Mouse (Mus musculus) intestine, embryonic 14.5 days (tissue): ENCODE measurements at regions not wholly inside any gene's neighbourhood (a gene's known extent, or its start where the extent isn't known, plus 50 kb on each side); places are given as distances from the start of the nearest gene placed in this dataset.

Source experiments
- ATAC-seq: fragments of 200-750 bp; cut with Nextera tagmentation; replicated peaks from 2 replicates; pipeline ENCODE4 v1.8.0; 2017; ENCODE audit warnings: low read depth, moderate number of reproducible peaks, moderate TSS enrichment, moderate library complexity; ENCODE audit not compliant: low FRiP score, low TSS enrichment
- DNase-seq: peaks from one replicate; pipeline ENCODE4 v3.0.0-alpha.2; 2018; ENCODE audit warnings: low spot score
- H3K27ac ChIP-seq: fragments of 300-500 bp; sonication (generic); 2 replicates; pipeline ENCODE4 v1.5.1; 2014; ENCODE audit warnings: low read depth, mild to moderate bottlenecking, control low read depth
- H3K27me3 ChIP-seq: fragments of 300-500 bp; sonication (generic); replicated peaks from 2 replicates; pipeline ENCODE4 v1.6.1; 2014; ENCODE audit warnings: low read length, control low read depth; ENCODE audit not compliant: control insufficient read depth, insufficient read depth
- H3K36me3 ChIP-seq: fragments of 300-500 bp; sonication (generic); 2 replicates; pipeline ENCODE4 v1.6.1; 2014; ENCODE audit warnings: low read length, control low read depth; ENCODE audit not compliant: control insufficient read depth, insufficient read depth
- H3K4me1 ChIP-seq: fragments of 300-500 bp; sonication (generic); replicated peaks from 2 replicates; pipeline ENCODE4 v1.6.1; 2014; ENCODE audit warnings: low read length, control low read depth, mixed read lengths; ENCODE audit not compliant: control insufficient read depth, insufficient read depth
- H3K4me2 ChIP-seq: fragments of 300-500 bp; sonication (generic); 2 replicates; pipeline ENCODE4 v1.6.1; 2014; ENCODE audit warnings: low read length
- H3K4me3 ChIP-seq: fragments of 300-500 bp; sonication (generic); 2 replicates; pipeline ENCODE4 v1.5.1; 2014; ENCODE audit warnings: low read depth, low read length, control low read depth, mixed read lengths
- H3K9ac ChIP-seq: fragments of 300-500 bp; sonication (generic); 2 replicates; pipeline ENCODE4 v1.6.1; 2014; ENCODE audit warnings: mild to moderate bottlenecking, low read length
- H3K9me3 ChIP-seq: fragments of 300-500 bp; sonication (generic); 2 replicates; pipeline ENCODE4 v1.6.1; 2016; ENCODE audit warnings: low read length, control low read depth; ENCODE audit not compliant: control insufficient read depth
- WGBS: fragments of 180-500 bp; shearing (Covaris S2); extraction: QIAGEN DNeasy Blood & Tissue Kit; methylation state at CpG from one replicate; pipeline ENCODE4 v1.1.7; 2014; 5-methylcytosine and 5-hydroxymethylcytosine counted together

GRCm38 (mm10) chr14:47839493-47840215 lies 191.4 kb downstream of the Ktn1 start:
- 51% methylated on average over 6 of the region's 6 CpGs for whole genome bisulfite sequencing
- Histone ChIP-seq H3K27me3 (no peaks in the 10 kb centered on the region), H3K4me1 (no peaks in the 10 kb centered on the region), H3K4me2 (no peak overlapping the region), H3K9me3 (no peaks in the 10 kb centered on the region), H3K9ac (no peak overlapping the region), H3K36me3 (no peaks in the 10 kb centered on the region), H3K27ac (no peak overlapping the region), H3K4me3 (no peak overlapping the region)
- ATAC-seq (no peak), DNase-seq (no peak)

- Histone ChIP-seq H3K27me3 (no peaks in the 10 kb centered on the region), H3K4me2 (no peak overlapping the region), H3K4me3 (no peak overlapping the region), H3K4me1 (no peaks in the 10 kb centered on the region), H3K36me3 (no peaks in the 10 kb centered on the region), H3K27ac (no peak overlapping the region), H3K9me3 (no peaks in the 10 kb centered on the region), H3K9ac (no peak overlapping the region)
- DNase-seq: no peak
- 58% methylated on average over 1 of the region's 1 CpGs for WGBS
- no peak for ATAC-seq
Observed at GRCm38 (mm10) chr14:47844366-47844765, 196.1 kb downstream of the Ktn1 start.

DNA sequence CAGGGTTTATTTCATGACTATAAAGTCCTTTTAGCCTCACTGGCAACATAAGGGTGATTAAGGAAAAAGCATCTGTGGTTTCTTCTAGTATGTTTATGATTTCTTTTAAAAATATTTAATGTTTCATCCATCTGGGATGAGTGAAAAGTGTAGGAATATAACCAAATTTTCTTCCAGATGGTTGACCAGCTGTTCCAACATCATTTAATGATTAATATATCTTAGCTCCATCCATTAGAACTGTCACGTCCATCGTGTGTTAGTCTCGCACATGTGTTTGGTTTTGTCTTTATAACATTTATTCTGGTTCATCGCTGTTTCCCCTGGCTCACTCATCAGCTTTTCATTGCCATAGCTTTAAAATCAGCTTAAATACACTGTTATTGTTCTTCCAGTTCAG lies 200.6 kb downstream of the Ktn1 start:
- no peak overlapping the region for H3K27ac ChIP-seq
- H3K4me2 ChIP-seq: no peak overlapping the region
- 65% methylated on average over 4 of the region's 4 CpGs for WGBS
- no peak overlapping the region for H3K9ac ChIP-seq
- H3K36me3 ChIP-seq: no peaks in the 10 kb centered on the region
- H3K4me1 ChIP-seq: no peaks in the 10 kb centered on the region
- DNase-seq: no peak
- H3K4me3 ChIP-seq: no peak overlapping the region
- H3K9me3 ChIP-seq: peaks cover 2% of the 10 kb centered on the region; the same call in 1 of the 2 replicates
- H3K27me3 ChIP-seq: no peaks in the 10 kb centered on the region
- no peak for ATAC-seq

GRCm38 (mm10) chr14:47856280-47856765 lies 208.1 kb downstream of the Ktn1 start:
- H3K4me3 ChIP-seq: no peak overlapping the region
- no peak for DNase-seq
- no peak for ATAC-seq
- H3K4me1 ChIP-seq: no peaks in the 10 kb centered on the region
- H3K9ac ChIP-seq: no peak overlapping the region
- H3K4me2 ChIP-seq: no peak overlapping the region
- H3K36me3 ChIP-seq: no peaks in the 10 kb centered on the region
- WGBS: 72% methylated on average over 7 of the region's 7 CpGs
- H3K27ac ChIP-seq: no peak overlapping the region
- no peaks in the 10 kb centered on the region for H3K27me3 ChIP-seq
- peaks cover 2% of the 10 kb centered on the region; the same call in 1 of the 2 replicates for H3K9me3 ChIP-seq

DNA sequence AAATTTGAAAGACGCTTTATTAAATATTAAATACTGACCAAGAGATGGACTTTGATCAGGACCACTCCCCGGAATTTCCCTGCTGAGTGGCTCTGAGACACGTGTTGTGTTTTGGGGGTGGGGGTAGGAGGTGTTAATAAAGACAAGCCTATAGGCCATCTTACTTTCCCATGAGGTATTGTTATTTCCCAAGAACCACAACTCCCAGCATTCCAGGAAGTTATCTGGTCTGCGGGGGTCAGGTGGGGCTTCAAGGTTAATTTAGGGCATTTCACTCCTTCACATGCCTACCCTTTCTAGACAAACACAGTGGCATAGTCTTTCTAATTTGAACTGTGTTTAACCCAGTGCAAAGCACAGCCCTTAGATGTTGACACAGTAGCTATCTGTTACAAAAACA lies 209.0 kb downstream of the Ktn1 start:
- 75% methylated on average over 4 of the region's 4 CpGs for WGBS
- H3K27me3 ChIP-seq: no peaks in the 10 kb centered on the region
- no peak for ATAC-seq
- no peak overlapping the region for H3K9ac ChIP-seq
- H3K9me3 ChIP-seq: peaks cover 2% of the 10 kb centered on the region; the same call in 1 of the 2 replicates
- H3K27ac ChIP-seq: no peak overlapping the region
- H3K4me1 ChIP-seq: no peaks in the 10 kb centered on the region
- no peak overlapping the region for H3K4me2 ChIP-seq
- no peak for DNase-seq
- H3K4me3 ChIP-seq: no peak overlapping the region
- H3K36me3 ChIP-seq: no peaks in the 10 kb centered on the region

DNA sequence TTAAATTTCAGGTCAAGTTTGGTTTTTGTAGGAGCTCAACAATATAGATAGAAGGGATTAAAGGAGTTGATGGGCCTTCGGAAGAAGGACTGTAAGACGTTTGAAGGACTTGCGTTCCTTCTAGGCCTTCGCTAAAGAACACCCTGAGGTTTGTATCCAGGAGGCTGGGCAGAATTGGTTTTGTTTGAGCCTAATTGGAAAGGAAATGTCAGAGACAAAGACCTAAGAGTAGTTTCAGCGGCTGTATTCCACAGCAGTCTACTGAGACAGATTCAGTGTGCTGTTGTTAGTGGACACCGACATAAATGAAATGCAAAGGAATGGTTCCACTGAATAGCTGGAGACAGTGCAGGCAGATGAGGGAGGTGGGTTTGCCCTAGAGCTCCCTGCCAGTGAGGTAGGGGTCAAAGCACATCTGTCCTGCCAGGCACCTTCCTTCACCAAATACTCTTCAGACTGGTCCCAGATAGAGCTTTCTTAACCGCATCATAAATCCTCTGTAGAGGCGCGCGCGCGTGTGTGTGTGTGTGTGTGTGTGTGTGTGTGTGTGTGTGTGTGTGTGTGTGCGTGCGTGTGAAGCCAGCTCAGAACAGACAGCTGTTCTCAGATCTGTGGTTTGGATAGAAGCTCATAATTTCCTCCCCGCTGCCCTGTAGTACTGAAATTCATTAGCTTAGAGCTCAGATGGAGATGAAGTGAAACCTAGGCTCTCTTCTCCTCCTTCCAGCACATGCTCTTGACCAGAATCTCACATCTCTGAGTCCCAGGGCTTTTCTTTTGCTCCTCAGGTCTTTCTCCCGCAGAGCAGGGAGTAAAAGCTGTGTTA lies 209.7 kb downstream of the Ktn1 start:
- H3K9me3 ChIP-seq: peaks cover 2% of the 10 kb centered on the region; the same call in 1 of the 2 replicates
- 69% methylated on average over 16 of the region's 16 CpGs for WGBS
- H3K27me3 ChIP-seq: no peaks in the 10 kb centered on the region
- DNase-seq (no peak), ATAC-seq (no peak)
- H3K27ac ChIP-seq: no peak overlapping the region
- H3K4me1 ChIP-seq: no peaks in the 10 kb centered on the region
- no peak overlapping the region for H3K4me2 ChIP-seq
- H3K36me3 ChIP-seq: no peaks in the 10 kb centered on the region
- no peak overlapping the region for H3K4me3 ChIP-seq
- H3K9ac ChIP-seq: no peak overlapping the region

DNA sequence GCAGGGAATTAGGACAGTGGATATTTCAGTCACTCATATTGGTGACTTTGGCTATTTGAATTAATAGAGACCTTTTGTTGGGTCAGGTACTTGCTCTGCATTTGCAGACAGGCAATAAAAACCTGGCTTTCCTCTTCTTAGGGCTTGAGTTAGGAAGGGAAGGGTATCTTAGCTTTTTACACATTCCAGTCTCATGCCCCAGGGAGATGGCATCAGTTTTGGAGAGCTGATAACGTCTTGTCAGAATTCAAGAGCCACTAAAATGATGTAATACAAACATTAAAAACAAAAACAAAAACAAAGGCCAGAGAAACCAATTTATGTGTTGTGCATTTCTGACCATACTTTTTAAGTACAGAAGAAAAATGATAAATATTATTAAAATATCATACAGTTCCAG lies 214.3 kb downstream of the Ktn1 start:
- Histone ChIP-seq H3K4me1 (no peaks in the 10 kb centered on the region), H3K27me3 (no peaks in the 10 kb centered on the region), H3K36me3 (no peaks in the 10 kb centered on the region), H3K9ac (no peak overlapping the region), H3K4me3 (no peak overlapping the region), H3K9me3 (no peaks in the 10 kb centered on the region), H3K4me2 (no peak overlapping the region), H3K27ac (no peak overlapping the region)
- WGBS: 65% methylated on average over 1 of the region's 1 CpGs
- ATAC-seq: no peak
- no peak for DNase-seq

DNA sequence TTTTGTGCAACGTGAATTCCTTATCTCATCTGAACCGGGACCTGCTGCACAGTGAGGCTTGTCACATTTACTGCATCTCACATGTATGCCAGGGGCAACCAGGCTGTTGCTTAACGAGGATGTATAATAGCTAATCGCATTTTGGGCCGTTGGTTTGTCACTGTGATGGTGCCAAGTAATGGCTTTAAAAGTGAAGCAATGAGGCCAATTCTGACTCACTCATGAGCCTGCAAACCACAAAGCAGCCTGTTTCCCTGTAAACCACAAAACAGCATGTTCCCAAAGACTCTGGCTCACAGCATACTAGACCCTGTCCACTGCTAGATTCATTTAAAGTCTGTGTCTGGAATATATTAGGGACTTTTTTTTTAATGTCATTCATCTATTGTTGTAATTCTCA lies 214.8 kb downstream of the Ktn1 start:
- DNase-seq: no peak
- Histone ChIP-seq H3K4me2 (no peak overlapping the region), H3K4me1 (no peaks in the 10 kb centered on the region), H3K9me3 (no peaks in the 10 kb centered on the region), H3K9ac (no peak overlapping the region), H3K4me3 (no peak overlapping the region), H3K27ac (no peak overlapping the region), H3K36me3 (no peaks in the 10 kb centered on the region), H3K27me3 (no peaks in the 10 kb centered on the region)
- ATAC-seq: no peak
- 56% methylated on average over 5 of the region's 5 CpGs for WGBS
